Mouse (Mus musculus) ES-E14 (cell line): ENCODE measurements around the gene Atoh1.

Source experiments
- CHD2 ChIP-seq: IDR thresholded peaks from 2 replicates; pipeline ENCODE4 v1.6.1; 2014; ENCODE audit warnings: mild to moderate bottlenecking, low read depth, low read length, inconsistent platforms
- ZC3H11A ChIP-seq: IDR thresholded peaks from 2 replicates; pipeline ENCODE4 v1.6.1; 2012; ENCODE audit warnings: low read depth, mild to moderate bottlenecking, inconsistent platforms, low read length, borderline replicate concordance

- TF ChIP-seq CHD2, result no peak
- no peak for TF ChIP-seq ZC3H11A
These were observed 2.8 kb downstream of the Atoh1 start for GRCm38 (mm10) chr6:64731621-64732320.
